Mouse (Mus musculus): ENCODE results near the gene Dcaf12. TPM values are rescaled to one million over a fixed set of nuclear protein-coding genes. Genes with fewer than 3 reads are reported as not detected.

Gene Dcaf12
- total RNA-seq, 2 experiments from 2014 or later = 52.9 to 57.9 TPM

DNA sequence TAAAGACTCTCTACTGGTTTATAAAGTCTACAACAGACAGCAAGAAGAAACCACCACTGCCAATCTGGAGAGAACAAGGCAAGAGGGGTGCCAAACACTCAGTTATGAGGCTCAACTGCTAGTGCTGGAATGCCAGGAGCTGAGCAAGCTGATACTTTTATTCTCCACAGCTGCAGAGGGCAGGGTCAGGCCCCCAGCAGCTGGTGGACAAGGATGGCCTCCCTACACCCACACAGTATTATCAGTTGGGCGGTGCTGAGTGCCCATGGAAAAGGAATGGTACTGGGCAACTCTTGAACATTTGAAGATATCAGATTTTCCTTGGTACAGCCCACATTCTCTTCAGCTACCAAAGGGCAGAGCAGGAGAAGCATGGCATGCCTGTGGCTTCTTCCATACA lies 56.9 kb downstream of the Dcaf12 start:
- intact Hi-C loops (cut with DNase I) = no loop called here
- peak in 1 of 2 experiments; percentile 10 for DNase-seq

GRCm38 (mm10) chr4:41255564-41256210 lies 59.0 kb downstream of the Dcaf12 start:
- peak; percentile 3 to 20 for DNase-seq
- intact Hi-C loops (cut with DNase I) = no loop called here

DNA sequence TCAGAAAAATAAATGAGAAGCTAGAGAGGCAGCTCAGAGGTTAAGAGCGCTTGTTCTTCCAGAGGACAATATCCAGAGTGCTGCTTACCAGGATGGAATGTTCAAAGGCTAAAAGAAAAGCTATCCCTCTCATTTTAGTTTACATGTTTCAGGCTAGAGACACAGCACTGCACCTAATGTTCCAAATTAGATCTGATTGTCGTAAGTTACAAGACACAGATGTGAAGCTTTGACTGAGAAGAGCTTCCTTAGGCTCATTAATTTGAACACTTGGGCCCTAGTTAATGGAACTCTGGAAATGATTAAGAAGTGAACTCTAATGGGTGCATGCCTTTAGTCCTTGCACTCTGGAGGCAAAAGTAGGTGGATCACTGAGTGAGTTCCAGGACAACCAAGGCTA lies 60.9 kb downstream of the Dcaf12 start:
- no peak for DNase-seq
- intact Hi-C loops (cut with DNase I) = no loop called here

DNA sequence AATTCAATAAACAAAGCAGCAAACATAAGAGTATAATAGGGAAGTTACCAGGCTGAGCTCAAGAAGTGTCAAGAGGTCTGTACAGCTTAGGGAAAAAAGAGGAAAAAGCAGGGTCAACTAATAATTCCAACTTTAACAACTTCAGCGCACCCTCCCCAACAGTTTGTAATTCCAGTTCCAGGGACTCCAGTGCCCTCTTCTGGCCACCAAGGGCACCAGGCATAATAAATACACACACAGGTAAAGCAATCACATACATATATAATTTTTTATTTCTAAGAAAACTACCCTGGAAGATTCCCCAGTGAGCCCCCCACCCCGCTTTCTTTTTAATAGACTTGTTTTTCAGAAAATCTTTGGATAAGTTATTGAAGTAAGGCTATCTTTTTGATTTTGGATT lies 69.3 kb downstream of the Dcaf12 start:
- no peak for DNase-seq
- intact Hi-C loops (cut with DNase I) = no loop called here

Other genes starting within 250 kb of the Dcaf12 start
- under 1 TPM; 0.88 to 0.91 TPM for gene Aqp3, start 216.7 kb downstream of the Dcaf12 start, total RNA-seq (2021)
- gene Nol6, start 190.4 kb downstream of the Dcaf12 start, total RNA-seq (2021) = 10 to 100 TPM; 16.3 to 16.8 TPM
- gene Ube2r2, start 179.1 kb downstream of the Dcaf12 start, total RNA-seq (2021) = 100 to 1,000 TPM; 121 to 132 TPM
- gene Ubap2, start 39.7 kb downstream of the Dcaf12 start, total RNA-seq (2021) = 10 to 100 TPM; 65.3 to 66.0 TPM
- gene Ubap1, start 34.1 kb upstream of the Dcaf12 start, total RNA-seq (2021) = 10 to 100 TPM; 32.9 to 34.2 TPM
- 1 to 10 TPM; 1.2 to 1.4 TPM for gene Kif24, start 150.0 kb upstream of the Dcaf12 start, total RNA-seq (2021)
- gene Nudt2, start 150.3 kb upstream of the Dcaf12 start, total RNA-seq (2021) = 10 to 100 TPM; 24.6 to 25.8 TPM
- 10 to 100 TPM; 10.2 to 10.3 TPM for gene AI464131, start 188.2 kb upstream of the Dcaf12 start, total RNA-seq (2021)
- gene 1110017D15Rik, start 202.4 kb upstream of the Dcaf12 start, total RNA-seq (2021) = under 1 TPM in 1 of 2 experiments, not detected in 1; 0.69 TPM